Mouse (Mus musculus) layer of hippocampus, adult 6 months (tissue): ENCODE results near the gene Gm8246. TPM values are rescaled to one million over a fixed set of nuclear protein-coding genes. Genes with fewer than 3 reads are reported as not detected.

ENCODE experiments used
- long read RNA-seq, 2 experiments: library from polyadenylated mRNA; unstranded; transcript quantifications; one replicate each; pipeline ENCODE4 v2.0.0; 2019 to 2020
- polyA plus RNA-seq: library from polyadenylated mRNA; unstranded; fragments of <200 nt; fragmentation: Nextera tagmentation; gene quantifications from 2 replicates; pipeline ENCODE4 v1.2.3, GENCODE M21; 2021

The Gm8246 gene
- polyA plus RNA-seq, result not detected in 2 replicates
- long read RNA-seq, experiment 1, result 0 reads
- long read RNA-seq, experiment 2, result 0 reads

DNA sequence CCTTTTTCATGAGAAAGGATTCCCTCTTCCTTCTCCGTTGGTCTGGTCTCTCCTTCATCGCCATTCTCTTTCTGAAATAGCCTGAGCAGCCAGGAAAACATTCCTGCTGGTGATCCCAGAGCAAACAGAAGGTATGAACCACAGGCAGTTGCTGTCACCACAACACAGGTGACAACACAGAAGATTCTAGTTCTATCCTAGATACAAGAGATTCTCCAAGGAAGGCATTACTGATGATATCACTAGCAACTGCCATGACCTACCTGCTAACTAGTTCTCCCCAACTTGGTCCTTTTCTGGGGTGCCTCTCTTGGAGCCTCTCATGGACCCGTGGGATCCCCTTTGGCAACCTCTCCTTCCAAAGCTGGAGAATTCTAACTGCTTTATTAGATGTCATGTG lies at the start of gene Gm8246:
TSS of gene Gm8246 (minus strand) at position 101 of the 400 bp plus-strand sequence.

DNA sequence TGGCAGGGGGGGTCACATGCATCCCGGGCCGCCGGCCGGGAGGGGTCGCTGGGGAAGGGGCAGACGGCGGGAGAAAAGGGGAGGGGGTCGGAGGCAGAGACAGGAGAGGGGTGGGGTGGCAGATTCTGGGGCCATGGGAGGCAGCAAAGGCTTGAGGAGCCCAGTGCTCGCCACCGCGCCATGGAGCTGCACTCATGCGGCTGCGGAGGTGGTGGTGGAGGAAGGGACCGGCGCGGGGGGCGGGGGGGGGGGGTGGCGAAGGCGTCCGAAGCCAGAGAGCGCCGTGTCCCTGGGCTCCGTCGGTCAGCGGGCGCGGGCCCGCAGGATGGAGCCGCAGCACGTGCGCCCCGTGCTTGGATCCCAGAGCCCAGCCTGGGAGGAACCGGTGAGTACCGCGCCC lies 23.7 kb upstream of the Gm8246 start, which contains the start of gene Gm3488:
TSS of gene Gm3488 (plus strand) at position 301 of the 400 bp plus-strand sequence.

DNA sequence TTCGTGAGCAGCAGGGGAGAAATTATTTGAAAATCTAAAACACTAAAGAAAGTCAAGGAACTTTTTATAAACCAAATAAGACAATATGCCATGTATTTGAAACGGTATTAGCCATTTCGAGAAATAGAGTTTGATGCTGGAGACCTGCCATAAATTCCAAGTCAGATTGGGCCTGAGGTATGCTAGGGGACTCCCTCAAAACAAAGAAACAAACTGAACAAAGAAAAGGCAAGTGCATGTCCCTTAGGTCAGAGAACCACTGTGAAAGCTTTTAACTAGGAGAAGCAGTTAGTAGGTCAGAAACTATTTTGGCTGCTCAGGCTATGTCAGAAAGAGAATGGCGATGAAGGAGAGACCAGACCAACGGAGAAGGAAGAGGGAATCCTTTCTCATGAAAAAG lies 6.3 kb upstream of the Gm8246 start, which contains the start of gene Gm3187:
TSS of gene Gm3187 (plus strand) at position 301 of the 400 bp plus-strand sequence.

DNA sequence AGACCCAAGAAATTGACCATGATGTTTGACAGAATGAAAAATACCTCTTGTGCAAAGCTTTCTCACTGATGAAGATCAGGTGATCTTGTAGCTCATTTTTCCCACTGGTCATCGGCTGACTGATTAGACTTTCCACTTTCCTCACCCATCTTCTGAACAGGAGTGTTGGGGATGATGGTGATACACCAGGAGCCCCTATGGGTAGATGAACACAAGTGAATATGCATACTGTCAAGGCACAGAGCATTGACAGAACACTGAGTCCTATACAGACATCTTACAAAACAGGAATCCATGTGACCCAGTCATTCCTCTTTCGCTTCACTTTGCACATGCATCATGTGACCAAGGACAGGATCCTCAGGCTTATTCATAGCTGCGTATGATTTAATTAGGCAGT lies 22.3 kb downstream of the Gm8246 start, which contains the start of gene Gm3194:
TSS of gene Gm3194 (minus strand) at position 101 of the 400 bp plus-strand sequence.

Other genes starting within 250 kb of the Gm8246 start
- not detected in 2 replicates for gene Gm3526, start 217.2 kb downstream of the Gm8246 start, polyA plus RNA-seq
- gene Gm3542, start 142.9 kb downstream of the Gm8246 start, polyA plus RNA-seq, result not detected in 2 replicates
- gene Gm3500, start 88.8 kb downstream of the Gm8246 start, polyA plus RNA-seq, result 0.16 and 0.24 TPM in 2 replicates
- 0.48 and 0.63 TPM in 2 replicates for gene Gm3194, start 22.4 kb downstream of the Gm8246 start, polyA plus RNA-seq
- not detected in 2 replicates for gene Gm3187, start 6.4 kb upstream of the Gm8246 start, polyA plus RNA-seq
- gene Gm3488, start 23.8 kb upstream of the Gm8246 start, polyA plus RNA-seq, result 0.87 and 1.2 TPM in 2 replicates
- gene Gm3532, start 60.7 kb upstream of the Gm8246 start, polyA plus RNA-seq, result 0.11 TPM in 1 of 2 replicates, not detected in the other
- not detected in 2 replicates for gene Gm8265, start 155.2 kb upstream of the Gm8246 start, polyA plus RNA-seq
- gene Gm9603, start 209.6 kb upstream of the Gm8246 start, polyA plus RNA-seq, result not detected in 2 replicates